Mouse (Mus musculus) bone marrow macrophage, adult 2 months (primary cell): ENCODE results near the gene C9.

Experiments
- CTCF ChIP-seq: IDR thresholded peaks from 2 replicates; pipeline ENCODE4 v1.5.1; 2012; ENCODE audit warnings: low read depth, mild to moderate bottlenecking, low read length, moderate library complexity
- POLR2A ChIP-seq: IDR thresholded peaks from 2 replicates; pipeline ENCODE4 v1.6.1; 2012; ENCODE audit warnings: mild to moderate bottlenecking, low read depth, low read length, borderline replicate concordance

DNA sequence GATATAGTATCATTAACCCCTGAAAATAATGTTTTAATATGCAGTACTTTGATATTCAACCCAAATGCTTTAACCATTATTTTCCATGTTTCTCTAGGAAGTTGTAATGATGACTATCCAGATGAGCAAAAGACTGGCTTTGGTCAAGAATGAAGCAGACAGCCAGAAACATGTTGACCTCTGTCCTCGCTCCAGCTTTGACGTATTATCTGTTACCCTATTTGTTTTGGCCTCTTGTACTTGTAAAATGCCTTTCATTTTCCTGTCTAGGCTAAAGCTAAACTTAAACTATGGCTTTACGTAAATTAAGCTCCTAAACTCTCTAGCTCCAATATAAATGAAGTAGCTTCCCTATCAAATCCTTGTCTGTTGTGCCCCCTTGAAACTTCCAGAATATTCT is 6.4 kb upstream of the C9 start:
- TF ChIP-seq CTCF (no peak), POLR2A (no peak)
